Mouse (Mus musculus) ES-E14 (cell line): Measurements from ENCODE around the gene Mrps5.

ENCODE experiments used
- CHD2 ChIP-seq: IDR thresholded peaks from 2 replicates; pipeline ENCODE4 v1.6.1; 2014; ENCODE audit warnings: mild to moderate bottlenecking, low read depth, low read length, inconsistent platforms
- HCFC1 ChIP-seq: IDR thresholded peaks from 2 replicates; pipeline ENCODE4 v1.6.1; 2012; ENCODE audit warnings: low read length, inconsistent platforms, borderline replicate concordance; ENCODE audit not compliant: insufficient read depth

DNA sequence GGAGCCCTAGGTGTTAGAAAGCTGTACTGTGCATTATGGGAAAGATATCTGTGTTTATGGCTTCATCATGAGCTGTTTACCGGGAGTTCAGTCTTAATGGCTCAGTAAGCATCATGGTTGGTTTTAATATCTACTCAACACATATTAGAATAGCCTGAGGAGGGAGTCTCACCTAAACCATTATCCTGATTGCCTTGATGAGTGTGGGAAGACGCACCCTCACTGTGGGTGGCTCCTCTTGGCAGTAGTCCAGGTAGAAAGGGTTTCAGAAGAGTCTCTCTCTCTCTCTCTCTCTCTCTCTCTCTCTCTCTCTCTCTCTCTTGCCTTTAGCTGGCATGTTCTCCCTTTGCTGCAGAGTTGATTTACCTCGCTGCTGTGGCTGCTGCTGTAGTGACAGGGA lies 35.0 kb downstream of the Mrps5 start:
- TF ChIP-seq HCFC1 (no peak), CHD2 (no peak)
